In the genomic region with DNA sequence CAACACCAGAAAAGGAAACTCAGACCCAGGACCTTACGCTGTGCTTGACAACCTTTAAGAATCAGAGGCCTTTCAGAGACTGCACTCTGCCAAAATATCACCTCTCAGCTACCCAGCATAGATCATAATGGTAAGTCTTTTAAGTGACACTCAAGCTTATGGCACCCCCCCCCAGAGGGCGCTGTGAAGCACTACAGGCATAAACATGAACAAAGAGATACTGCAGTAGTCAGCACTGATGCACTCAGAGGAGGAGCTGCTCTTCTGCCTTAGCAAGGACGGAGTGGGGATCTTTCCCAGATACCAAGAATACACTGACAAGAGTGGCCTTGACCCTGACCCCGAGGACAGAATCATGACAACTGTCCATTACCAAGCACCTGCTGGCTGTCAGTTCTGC, we compare ENCODE assay signal across 9 mouse cellular contexts. TPM values are rescaled to one million over a fixed set of nuclear protein-coding genes. Genes with fewer than 3 reads are reported as not detected.
DNase-seq lines count a peak whose midpoint lies in the region; ATAC-seq and TF ChIP-seq lines count a peak whose summit lies in the region.
"Had no signal": no experiment of that assay in that cellular context is flagged by ENCODE, and none has a peak within 500 bp of the region (broad histone marks: within the 10 kb centered on the region; RNA-seq: fewer than 3 reads in every experiment).

No protein-coding gene starts in this region.

- no peak for ATAC-seq in forebrain, embryonic 16.5 days

- intact Hi-C loops in heart, postnatal 36 days (cut with DNase I), result no loop called here

- H3K36me3 ChIP-seq in kidney, adult 2 months (ENCODE audit: control insufficient read depth, insufficient read depth, low read length), result no peaks in the 10 kb centered on the region
- H3K36me3 ChIP-seq in E14TG2a.4 (ENCODE audit: insufficient read depth, low read length), result peaks cover 9% of the 10 kb centered on the region; the same call in 1 of the 2 replicates
- no peaks in the 10 kb centered on the region for H3K36me3 ChIP-seq in forebrain, embryonic 16.5 days (ENCODE audit: control insufficient read depth, insufficient read depth)
- H3K36me3 ChIP-seq: embryonic facial prominence, embryonic 12.5 days had no signal

- peak; percentile 48 for DNase-seq in kidney, adult 2 months
- DNase-seq in kidney, adult 11 months, result no peak
- peak; percentile 69 for DNase-seq in adrenal gland, postnatal 10 days
- DNase-seq in heart, postnatal 36 days, result peak; percentile 34 to 54
- DNase-seq in lung, postnatal 14 days, result peak; percentile 60
- peak; percentile 73 for DNase-seq in thymus, postnatal 25 days

- H3K27ac ChIP-seq in kidney, adult 2 months (ENCODE audit: insufficient read depth, low read depth, low read length), result no peak overlapping the region
- H3K27ac ChIP-seq in forebrain, embryonic 16.5 days (ENCODE audit: low read length), result no peak overlapping the region
- H3K27ac ChIP-seq: embryonic facial prominence, embryonic 12.5 days had no signal

- WGBS in kidney, adult 2 months, result 56% methylated on average over 4 of the region's 4 CpGs
- 68% methylated on average over 4 of the region's 4 CpGs for WGBS in forebrain, embryonic 16.5 days

- no peak overlapping the region for H3K4me2 ChIP-seq in forebrain, embryonic 16.5 days (ENCODE audit: low read length)
- H3K4me2 ChIP-seq: embryonic facial prominence, embryonic 12.5 days had no signal

- no peak for TF ChIP-seq POLR2A in kidney, adult 2 months (IDR thresholded peaks at IDR 0.05; ENCODE audit: low read depth, low read length)

- no peaks in the 10 kb centered on the region for H3K27me3 ChIP-seq in kidney, adult 2 months (replicated peaks; ENCODE audit: control insufficient read depth, insufficient read depth, low read length)
- no peaks in the 10 kb centered on the region for H3K27me3 ChIP-seq in E14TG2a.4 (ENCODE audit: insufficient read depth, low read length)
- H3K27me3 ChIP-seq in forebrain, embryonic 16.5 days (replicated peaks; ENCODE audit: control insufficient read depth, insufficient read depth, low read length), result no peaks in the 10 kb centered on the region
- H3K27me3 ChIP-seq: embryonic facial prominence, embryonic 12.5 days had no signal

- H3K9ac ChIP-seq in forebrain, embryonic 16.5 days (replicated peaks; ENCODE audit: low read depth, low read length), result no peak overlapping the region
- H3K9ac ChIP-seq: embryonic facial prominence, embryonic 12.5 days had no signal

- TF ChIP-seq CTCF in kidney, adult 2 months (conservative IDR thresholded peaks at IDR 0.05; ENCODE audit: insufficient read depth, insufficient read length, low read depth, low read length), result peak; percentile 50
- TF ChIP-seq CTCF in E14TG2a.4 (conservative IDR thresholded peaks at IDR 0.05; ENCODE audit: low read length), result peak; percentile 44

- peaks cover 26% of the 10 kb centered on the region for H3K4me1 ChIP-seq in kidney, adult 2 months (ENCODE audit: control insufficient read depth, insufficient read depth, low read length)
- peaks cover 7% of the 10 kb centered on the region for H3K4me1 ChIP-seq in E14TG2a.4 (replicated peaks; ENCODE audit: low read depth, low read length)
- H3K4me1 ChIP-seq in forebrain, embryonic 16.5 days (replicated peaks; ENCODE audit: control insufficient read depth, insufficient read depth, low read length), result peaks cover 4% of the 10 kb centered on the region
- H3K4me1 ChIP-seq: embryonic facial prominence, embryonic 12.5 days had no signal

- H3K4me3 ChIP-seq in kidney, adult 2 months (ENCODE audit: insufficient read depth, low read depth, low read length), result no peak overlapping the region
- H3K4me3 ChIP-seq in E14TG2a.4 (replicated peaks; ENCODE audit: low read length), result no peak overlapping the region
- no peak overlapping the region for H3K4me3 ChIP-seq in forebrain, embryonic 16.5 days (replicated peaks; ENCODE audit: low read length)
- H3K4me3 ChIP-seq: embryonic facial prominence, embryonic 12.5 days had no signal

- no peaks in the 10 kb centered on the region for H3K9me3 ChIP-seq in E14TG2a.4 (ENCODE audit: low read length)
- no peaks in the 10 kb centered on the region for H3K9me3 ChIP-seq in forebrain, embryonic 16.5 days (ENCODE audit: control insufficient read depth, low read length)
- H3K9me3 ChIP-seq: embryonic facial prominence, embryonic 12.5 days had no signal

RNA-seq across cellular contexts. Expression of a gene that starts 23.8 kb away (rescaled TPM):
- 17.1 and 17.3 TPM in 2 replicates for polyA plus RNA-seq in kidney, adult 2 months (2012; rRNA removed)
- total RNA-seq in adrenal gland, postnatal 10 days (2021), result 10 to 100 TPM; 38.1 to 41.3 TPM
- 10 to 100 TPM; 32.4 to 32.8 TPM for total RNA-seq in heart, postnatal 36 days (2021)
- 22.1 and 23.8 TPM in 2 replicates for polyA plus RNA-seq in forebrain, embryonic 16.5 days (2015; fragmentation: Nextera tagmentation; extraction: Ambion mirVana)
